Comparison of ENCODE assay signal across 9 mouse cellular contexts in genomic region chr13:72355297-72355696, GRCm38 (mm10).
"Had no signal": no experiment of that assay in that cellular context is flagged by ENCODE, and none has a peak within 500 bp of the region (broad histone marks: within the 10 kb centered on the region; RNA-seq: fewer than 3 reads in every experiment).

No protein-coding gene starts in this region.

- DNase-seq: lung, adult 18-20 months; lung, embryonic 14.5 days; lung, postnatal 10 days; lung, postnatal 4 days; midbrain, embryonic 14.5 days; right cerebral cortex, postnatal 14 days; thymus, adult 2 months; thymus, postnatal 25 days; thymus, postnatal 4 days had no signal
